Mouse (Mus musculus): ENCODE results near the gene Lamb3. TPM values are rescaled to one million over a fixed set of nuclear protein-coding genes. Genes with fewer than 3 reads are reported as not detected.

The Lamb3 gene
- polyA plus RNA-seq, 1 experiment = not detected

GRCm38 (mm10) chr1:193349702-193350545 lies 142.4 kb downstream of the Lamb3 start:
- TF ChIP-seq GATA1 (IDR thresholded peaks at IDR 0.05; ENCODE audit: low read length) = no peak

GRCm38 (mm10) chr1:193350546-193350801 lies 143.0 kb downstream of the Lamb3 start:
- no peak for TF ChIP-seq GATA1 (IDR thresholded peaks at IDR 0.05; ENCODE audit: low read length)

- no peak for TF ChIP-seq GATA1 (IDR thresholded peaks at IDR 0.05; ENCODE audit: low read length)
These were observed 144.1 kb downstream of the Lamb3 start for GRCm38 (mm10) chr1:193351583-193351982.

GRCm38 (mm10) chr1:193359199-193359598 lies 151.7 kb downstream of the Lamb3 start:
- TF ChIP-seq GATA1 (IDR thresholded peaks at IDR 0.05; ENCODE audit: low read length) = no peak

GRCm38 (mm10) chr1:193361181-193361580 lies 153.7 kb downstream of the Lamb3 start:
- TF ChIP-seq GATA1 (IDR thresholded peaks at IDR 0.05; ENCODE audit: low read length) = no peak

- TF ChIP-seq GATA1 (IDR thresholded peaks at IDR 0.05; ENCODE audit: low read length) = no peak
These were observed 154.6 kb downstream of the Lamb3 start for GRCm38 (mm10) chr1:193362078-193362477.

- no peak for TF ChIP-seq GATA1 (IDR thresholded peaks at IDR 0.05; ENCODE audit: low read length)
These were observed 156.3 kb downstream of the Lamb3 start for GRCm38 (mm10) chr1:193363801-193364231.

- TF ChIP-seq GATA1 (IDR thresholded peaks at IDR 0.05; ENCODE audit: low read length) = no peak
These were observed 160.6 kb downstream of the Lamb3 start for GRCm38 (mm10) chr1:193368055-193368454.

GRCm38 (mm10) chr1:193369091-193369490 lies 161.6 kb downstream of the Lamb3 start:
- no peak for TF ChIP-seq GATA1 (IDR thresholded peaks at IDR 0.05; ENCODE audit: low read length)

- no peak for TF ChIP-seq GATA1 (IDR thresholded peaks at IDR 0.05; ENCODE audit: low read length)
These were observed 162.6 kb downstream of the Lamb3 start, which contains the start of gene Camk1g for GRCm38 (mm10) chr1:193370096-193370495. Gene Camk1g, minus strand, starts transcription at chr1:193370298.

GRCm38 (mm10) chr1:193373906-193374413 lies 166.5 kb downstream of the Lamb3 start:
- no peak for TF ChIP-seq GATA1 (IDR thresholded peaks at IDR 0.05; ENCODE audit: low read length)

GRCm38 (mm10) chr1:193376478-193377134 lies 169.1 kb downstream of the Lamb3 start:
- no peak for TF ChIP-seq GATA1 (IDR thresholded peaks at IDR 0.05; ENCODE audit: low read length)

GRCm38 (mm10) chr1:193379634-193380033 lies 172.1 kb downstream of the Lamb3 start:
- no peak for TF ChIP-seq GATA1 (IDR thresholded peaks at IDR 0.05; ENCODE audit: low read length)

GRCm38 (mm10) chr1:193380877-193381276 lies 173.4 kb downstream of the Lamb3 start:
- no peak for TF ChIP-seq GATA1 (IDR thresholded peaks at IDR 0.05; ENCODE audit: low read length)

GRCm38 (mm10) chr1:193381597-193382404 lies 174.3 kb downstream of the Lamb3 start:
- no peak for TF ChIP-seq GATA1 (IDR thresholded peaks at IDR 0.05; ENCODE audit: low read length)

- TF ChIP-seq GATA1 (IDR thresholded peaks at IDR 0.05; ENCODE audit: low read length) = no peak
These were observed 174.9 kb downstream of the Lamb3 start for GRCm38 (mm10) chr1:193382435-193382834.

Measured in G1E-ER4 (cell line).